Mouse (Mus musculus): ENCODE measurements at regions not wholly inside any gene's neighbourhood (a gene's known extent, or its start where the extent isn't known, plus 50 kb on each side); places are given as distances from the start of the nearest gene placed in this dataset.

GRCm38 (mm10) chr15:103627085-103627484 is 62.2 kb upstream of the Glycam1 start:
- no peaks in the 10 kb centered on the region for H3K27me3 ChIP-seq (ENCODE audit: control insufficient read depth, insufficient read depth, low read length)
- no peaks in the 10 kb centered on the region for H3K9me3 ChIP-seq (ENCODE audit: control insufficient read depth, low read length)
- no peak overlapping the region for H3K9ac ChIP-seq (ENCODE audit: low read depth, low read length)
- WGBS, result 37% methylated on average over 1 of the region's 1 CpGs
- no peak overlapping the region for H3K4me2 ChIP-seq (replicated peaks; ENCODE audit: low read depth, low read length)
- peak; percentile 3 for DNase-seq (ENCODE audit: low spot score)
- no peaks in the 10 kb centered on the region for H3K36me3 ChIP-seq (ENCODE audit: control insufficient read depth, insufficient read depth, low read length)
- ATAC-seq (ENCODE audit: low FRiP score), result no peak; the same call in 1 of the 2 replicates
- no peak overlapping the region for H3K4me3 ChIP-seq (ENCODE audit: low read depth, low read length)
- no peak overlapping the region for H3K27ac ChIP-seq (ENCODE audit: low read depth, low read length)
- no peaks in the 10 kb centered on the region for H3K4me1 ChIP-seq (replicated peaks; ENCODE audit: control insufficient read depth, insufficient read depth, low read length)

Measured in hindbrain, embryonic 11.5 days (tissue).